Mouse (Mus musculus) ES-CJ7 (cell line): ENCODE measurements around the gene Ywhah.

Experiments
- DNase-seq: peaks from one replicate; pipeline ENCODE4 v3.0.0; 2011; ENCODE audit warnings: low read depth, low spot score

Gene Ywhah

DNA sequence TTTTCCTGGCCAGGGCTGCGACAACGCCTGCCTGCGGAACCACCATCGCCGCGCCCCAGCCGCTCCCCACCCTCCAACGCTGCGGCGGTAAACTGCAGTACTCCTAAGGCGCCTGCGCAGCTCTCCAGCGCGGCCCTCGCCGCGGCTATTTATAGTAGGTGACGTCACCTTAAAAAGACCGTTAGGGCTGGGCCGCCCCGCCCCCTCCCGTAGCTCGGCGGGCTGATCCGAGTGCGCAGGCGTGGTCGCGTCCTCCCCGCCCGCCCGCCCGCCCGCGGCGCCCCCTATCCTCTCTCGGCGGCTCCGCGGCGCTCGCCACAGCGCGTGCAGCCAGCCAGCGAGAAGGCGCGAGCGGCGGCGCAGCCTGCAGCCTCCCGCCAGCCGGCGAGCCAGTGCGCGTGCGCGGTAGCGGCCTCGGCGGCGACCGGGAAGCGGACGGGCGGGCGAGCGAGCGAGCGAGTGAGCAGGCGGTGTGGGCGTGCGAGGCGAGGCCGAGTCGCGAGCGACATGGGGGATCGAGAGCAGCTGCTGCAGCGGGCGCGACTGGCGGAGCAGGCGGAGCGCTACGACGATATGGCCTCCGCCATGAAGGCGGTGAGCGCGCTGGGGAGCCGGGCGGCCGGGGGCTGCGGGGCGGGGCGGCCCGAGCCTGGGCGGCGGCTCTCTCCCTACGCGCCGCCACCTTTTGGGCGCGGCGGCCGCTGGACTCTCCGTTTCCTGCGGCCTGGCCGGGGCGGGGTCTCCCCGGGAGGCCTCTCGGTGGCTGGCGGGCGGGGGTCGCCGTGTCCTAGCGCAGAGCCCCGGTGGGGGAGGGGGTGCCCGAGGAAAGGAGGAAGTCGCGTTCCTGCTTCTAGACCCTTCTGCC is at the start of gene Ywhah:
Gene Ywhah (plus strand): TSS at position 256 of the 865 bp plus-strand sequence.
- peak; percentile 96 for DNase-seq

DNA sequence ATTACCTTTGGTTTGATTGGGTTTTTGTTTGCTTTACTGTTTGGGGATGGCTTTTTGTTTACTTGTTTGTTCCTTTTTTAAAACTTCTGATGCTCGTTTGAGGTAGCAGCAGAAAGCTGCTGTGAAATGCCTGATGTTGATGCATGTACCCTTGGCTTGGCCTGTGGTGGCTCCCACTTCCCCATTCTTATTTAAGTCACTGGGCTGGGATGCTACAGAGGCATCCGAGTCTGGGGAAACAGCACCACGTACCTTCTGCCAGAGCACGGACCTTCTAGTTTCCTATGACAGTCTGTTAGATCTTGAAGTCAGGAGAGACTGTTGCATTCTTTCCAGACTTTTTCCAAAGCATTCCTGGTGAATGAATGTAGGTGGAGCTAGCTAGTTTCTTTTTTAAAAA is 42.1 kb upstream of the Ywhah start:
- DNase-seq = no peak

DNA sequence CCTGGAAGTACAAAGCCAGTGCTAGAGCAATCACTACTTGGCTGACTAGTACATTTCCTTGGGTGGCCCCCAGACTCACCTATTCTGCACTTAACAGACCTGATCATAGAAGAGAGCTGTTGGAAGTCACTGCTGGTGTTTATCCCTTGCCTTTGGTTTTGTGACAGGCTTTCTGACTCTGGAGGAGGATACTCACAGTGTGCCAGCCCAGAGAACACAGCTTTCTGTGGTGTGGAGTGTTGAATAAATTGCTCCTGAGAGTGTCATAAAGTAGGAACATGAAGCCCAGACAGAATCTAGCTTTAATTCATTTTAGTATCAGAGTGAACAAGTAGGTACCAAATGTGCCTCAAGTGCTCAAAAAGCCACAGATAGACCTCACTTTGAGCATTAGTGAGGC is 41.4 kb upstream of the Ywhah start:
- no peak for DNase-seq

DNA sequence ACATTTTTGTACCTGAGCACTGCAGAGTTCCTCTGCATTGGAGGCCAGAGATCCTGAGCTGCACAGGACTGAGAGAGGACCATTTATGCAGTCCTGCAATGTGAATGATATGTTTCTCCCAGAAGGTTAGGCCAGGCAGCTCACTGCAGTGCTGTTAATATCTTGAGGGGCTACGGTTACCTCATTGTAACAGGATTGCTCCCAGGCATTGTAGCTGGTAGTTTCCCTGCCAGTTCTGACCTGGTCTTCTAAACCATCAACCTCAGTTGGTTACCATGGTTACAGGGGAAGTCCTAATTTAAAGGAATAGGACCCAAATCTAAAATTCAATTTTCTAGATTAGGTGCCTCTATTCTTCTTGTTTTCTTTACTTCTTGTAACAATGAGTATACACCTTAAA is 33.2 kb upstream of the Ywhah start:
- DNase-seq = no peak

DNA sequence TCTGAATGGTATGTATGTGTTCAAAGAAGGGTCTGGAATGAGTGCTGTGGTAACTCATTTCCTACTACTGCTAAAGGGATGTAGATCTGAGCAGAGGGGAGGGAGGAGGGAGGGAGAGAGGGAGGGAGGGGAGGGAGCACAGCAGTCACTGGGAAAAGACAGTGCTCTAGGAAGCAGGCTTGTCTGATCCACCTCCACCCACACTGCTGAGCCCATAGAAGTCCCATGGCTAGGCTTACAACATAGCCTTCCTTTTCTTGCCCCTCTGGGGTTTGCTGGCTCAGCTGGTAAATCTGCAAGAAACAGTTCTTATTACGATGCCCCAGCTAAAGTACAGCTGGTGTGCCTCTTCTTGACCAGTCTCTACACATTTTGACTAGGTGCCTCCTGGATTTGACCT is 30.7 kb upstream of the Ywhah start:
- DNase-seq = no peak

DNA sequence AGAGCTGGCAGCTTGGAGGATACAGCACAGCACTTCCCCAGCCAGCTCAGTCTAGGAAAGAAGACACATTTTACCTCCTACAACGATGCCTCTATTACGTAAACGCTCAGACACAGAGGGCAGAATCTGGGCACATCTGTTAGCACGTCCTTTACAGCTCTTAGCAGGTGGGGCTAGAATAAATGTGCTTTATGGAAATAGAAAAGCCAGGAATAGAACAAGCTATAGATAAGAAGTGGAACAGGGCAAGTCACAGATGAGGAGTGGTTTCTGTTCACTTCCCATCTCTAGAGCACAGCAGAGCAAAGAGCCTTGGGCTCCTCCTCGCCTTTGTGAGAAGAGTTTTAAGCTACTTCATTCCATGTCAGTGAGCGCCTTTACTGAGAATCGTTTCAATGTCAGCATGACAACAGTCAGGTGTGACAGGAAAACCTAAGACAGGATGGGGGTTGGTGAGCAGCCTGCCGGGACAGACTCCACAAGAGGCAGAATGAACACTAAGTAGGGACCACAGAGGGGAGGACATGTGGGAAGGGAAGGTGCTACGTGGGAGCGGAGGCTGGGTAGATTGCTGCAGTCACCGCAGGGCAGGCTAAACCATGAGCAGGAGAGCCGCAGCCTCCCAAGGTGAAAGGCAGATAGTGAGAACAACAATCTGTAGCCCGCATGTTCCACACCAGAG is 28.5 kb upstream of the Ywhah start:
- DNase-seq = no peak

DNA sequence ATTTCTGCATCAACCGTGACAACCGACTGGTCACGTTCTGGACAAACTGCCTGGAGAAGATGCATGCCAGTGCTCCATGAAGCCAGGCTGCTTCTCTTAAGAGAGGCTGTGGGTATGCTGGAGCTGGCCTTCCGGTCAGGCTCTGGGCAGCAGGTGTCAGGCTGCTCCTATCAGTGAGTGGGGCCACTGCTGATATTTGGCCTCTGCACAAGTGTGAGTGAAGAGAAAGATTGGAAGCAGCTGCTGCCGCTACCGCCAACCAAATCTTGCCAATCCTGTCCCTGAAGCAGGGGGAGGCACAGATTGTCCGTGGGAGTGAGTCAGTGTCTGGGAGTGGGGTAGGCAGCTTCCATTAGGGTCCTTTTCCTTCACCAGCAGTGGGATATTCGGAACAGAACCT is 27.5 kb upstream of the Ywhah start:
- DNase-seq = no peak

DNA sequence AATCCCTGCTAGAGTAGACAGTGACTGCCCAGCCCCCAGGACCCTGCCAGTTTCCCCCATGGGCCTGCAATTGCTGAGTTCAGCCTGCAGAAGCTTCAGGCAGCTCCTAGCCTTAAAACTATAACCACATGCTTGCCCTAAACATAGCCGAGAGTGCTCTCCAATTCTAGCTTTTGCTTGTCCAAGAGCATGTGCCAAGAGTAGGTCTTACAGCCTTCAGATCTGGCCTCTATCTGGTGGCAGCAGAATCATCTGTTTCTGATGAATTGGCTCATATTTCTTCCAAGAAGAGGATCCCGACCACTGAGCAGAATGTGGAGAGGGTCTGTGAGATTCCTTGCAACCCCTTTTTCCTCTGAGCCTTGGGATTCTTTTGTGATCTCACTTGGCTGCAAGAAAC is 24.1 kb upstream of the Ywhah start:
- DNase-seq = no peak

DNA sequence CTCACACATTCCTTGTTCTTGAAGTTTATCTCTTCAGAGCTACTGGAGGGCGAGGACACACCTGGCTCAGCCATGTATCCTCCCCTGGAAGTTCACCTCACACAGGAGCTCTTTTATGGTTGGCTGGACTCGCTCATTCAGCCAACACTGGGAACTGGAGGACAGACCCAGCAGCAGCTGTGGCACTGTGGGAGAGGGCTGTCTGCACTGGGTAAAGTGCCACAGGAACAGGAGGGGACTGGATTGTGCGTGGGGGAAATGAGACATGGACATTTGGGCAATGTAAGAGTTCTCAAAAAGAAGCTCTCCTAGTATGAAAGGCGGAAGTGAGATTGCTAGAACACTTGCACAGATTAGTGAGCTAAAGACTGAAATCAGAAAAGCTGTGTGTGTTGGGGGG is 22.9 kb upstream of the Ywhah start:
- DNase-seq = no peak

DNA sequence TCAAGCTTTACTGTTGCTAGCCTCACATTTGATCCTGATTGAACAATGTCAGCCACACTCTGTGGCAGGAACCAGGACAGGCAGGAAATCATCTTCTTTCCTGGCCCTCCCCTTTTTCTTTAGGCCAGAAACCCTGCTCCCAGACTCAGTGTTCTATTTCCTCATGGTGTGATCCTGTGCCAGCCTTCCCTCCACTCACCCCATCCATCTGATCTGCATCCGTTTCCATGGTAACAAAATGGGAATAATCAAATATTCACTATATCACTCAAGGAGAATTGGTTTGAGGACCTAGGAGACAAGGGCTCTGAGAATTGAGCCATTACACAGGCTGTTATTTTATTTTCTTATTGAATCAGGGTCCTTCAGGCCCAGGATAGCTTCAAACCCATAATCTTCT is 22.1 kb upstream of the Ywhah start:
- DNase-seq = no peak

DNA sequence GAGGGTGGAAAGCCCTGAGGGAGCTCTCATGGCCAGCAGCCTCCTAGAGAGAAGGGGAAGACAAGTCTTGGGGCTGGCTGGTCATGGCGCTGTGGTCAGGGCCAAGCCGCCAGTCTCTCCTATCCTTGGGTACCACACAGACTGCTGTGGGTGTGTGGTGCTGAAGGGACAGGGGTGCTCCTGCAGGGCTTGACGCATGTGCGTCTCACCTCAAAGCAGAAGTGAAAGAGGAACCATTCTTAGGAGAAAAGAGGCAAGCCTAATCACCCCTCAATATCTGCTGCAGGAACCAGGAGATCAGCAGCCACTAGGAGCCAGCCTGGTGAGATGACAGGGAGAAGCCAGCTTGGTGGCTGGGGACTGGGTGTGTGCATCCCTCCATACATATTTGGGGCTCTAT is 20.9 kb upstream of the Ywhah start:
- no peak for DNase-seq

DNA sequence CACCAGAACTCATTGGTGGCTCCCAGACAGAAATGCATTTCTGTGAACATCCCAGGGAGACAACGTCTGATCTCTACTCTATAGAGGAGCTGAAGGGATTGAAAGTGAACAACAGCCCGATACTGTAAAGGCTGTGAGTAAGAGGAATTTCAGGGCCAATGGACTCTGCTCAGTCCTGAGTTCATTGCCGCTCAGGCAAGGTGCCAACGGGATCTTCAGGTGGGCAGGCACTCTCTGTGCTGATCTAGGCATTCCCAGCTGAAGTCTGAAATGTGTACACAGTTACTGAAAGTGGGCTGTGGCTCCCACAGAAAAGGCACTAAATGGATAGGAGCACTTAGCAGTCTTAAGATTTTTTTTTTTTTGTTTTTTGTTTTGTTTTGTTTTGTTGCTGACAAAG is 19.8 kb upstream of the Ywhah start:
- DNase-seq = no peak

DNA sequence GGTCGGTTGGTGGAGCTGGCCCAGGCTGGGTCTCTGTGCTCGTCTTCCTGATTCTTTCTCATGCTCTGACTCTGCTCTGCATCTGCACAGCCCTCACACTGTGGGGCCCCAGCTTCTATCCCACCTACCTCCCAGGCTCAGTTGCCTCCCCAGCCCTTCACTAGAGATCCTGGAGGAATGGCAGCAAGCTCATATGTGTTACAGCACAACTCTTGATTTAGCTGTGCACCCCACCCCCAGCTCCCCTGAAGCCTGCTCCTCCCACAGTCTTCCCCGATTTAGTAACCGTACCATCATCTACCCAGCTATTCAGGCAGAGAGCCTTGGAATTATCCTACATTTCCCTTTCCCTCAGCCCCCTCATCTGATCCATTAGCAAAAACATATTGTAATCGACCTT is 17.5 kb upstream of the Ywhah start:
- no peak for DNase-seq

DNA sequence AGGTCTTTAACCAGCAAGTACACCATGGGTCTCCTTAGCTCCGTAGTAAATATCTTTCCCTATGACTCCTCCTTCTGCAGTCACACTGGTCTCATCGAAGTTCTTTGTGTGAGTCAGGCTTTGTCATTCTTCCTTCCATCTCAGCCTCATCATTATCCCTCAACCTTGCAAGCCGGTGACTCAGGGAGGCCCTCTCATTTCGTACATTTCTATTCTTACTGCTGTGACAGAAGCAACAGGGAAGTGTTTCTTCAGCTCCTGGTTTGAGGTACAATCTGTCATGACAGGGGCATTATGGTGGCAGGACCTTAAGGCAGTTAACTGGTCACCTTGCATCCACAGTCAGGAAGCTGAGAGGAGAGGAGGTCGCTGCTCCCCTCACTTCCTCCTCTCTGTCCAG is 15.8 kb upstream of the Ywhah start:
- no peak for DNase-seq

DNA sequence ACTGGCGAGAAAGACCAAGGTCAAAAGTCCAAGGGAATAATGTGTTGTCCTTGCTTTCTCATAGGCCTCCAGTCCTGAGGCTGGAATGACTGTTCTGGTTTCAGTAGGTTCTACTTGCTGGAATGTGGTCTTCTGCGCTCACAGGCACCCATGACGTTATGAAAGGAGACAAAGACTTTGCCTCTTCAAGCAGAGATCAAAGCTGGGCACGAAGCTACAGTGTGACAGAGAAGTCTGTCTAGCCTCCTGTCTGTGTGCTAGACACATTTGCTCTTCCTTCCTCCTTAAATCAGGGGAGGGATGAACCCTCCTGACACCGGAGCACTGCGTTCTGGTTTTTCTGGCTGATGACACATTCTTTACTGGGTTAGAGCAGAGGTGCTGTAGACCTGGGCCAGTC is 15.1 kb upstream of the Ywhah start:
- DNase-seq = no peak

DNA sequence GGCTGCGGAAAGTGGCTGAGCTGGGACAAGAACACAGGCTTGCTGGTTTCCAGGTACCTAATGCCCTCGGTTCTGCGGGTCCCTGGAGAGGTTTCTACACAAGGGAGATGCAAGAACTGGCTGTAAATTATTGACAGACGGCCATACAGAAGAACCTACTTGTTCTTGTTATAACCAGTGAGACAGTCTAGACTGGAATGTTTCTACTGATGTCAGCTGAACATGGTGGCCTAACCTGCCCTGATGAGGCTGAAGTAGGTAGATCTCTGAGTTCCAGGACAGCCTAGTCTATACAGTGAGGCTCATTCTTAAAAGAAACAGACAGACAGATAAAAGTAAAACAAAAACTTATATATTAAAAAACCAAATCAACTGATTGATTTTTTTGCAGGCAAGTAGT is 14.5 kb upstream of the Ywhah start:
- DNase-seq = no peak

DNA sequence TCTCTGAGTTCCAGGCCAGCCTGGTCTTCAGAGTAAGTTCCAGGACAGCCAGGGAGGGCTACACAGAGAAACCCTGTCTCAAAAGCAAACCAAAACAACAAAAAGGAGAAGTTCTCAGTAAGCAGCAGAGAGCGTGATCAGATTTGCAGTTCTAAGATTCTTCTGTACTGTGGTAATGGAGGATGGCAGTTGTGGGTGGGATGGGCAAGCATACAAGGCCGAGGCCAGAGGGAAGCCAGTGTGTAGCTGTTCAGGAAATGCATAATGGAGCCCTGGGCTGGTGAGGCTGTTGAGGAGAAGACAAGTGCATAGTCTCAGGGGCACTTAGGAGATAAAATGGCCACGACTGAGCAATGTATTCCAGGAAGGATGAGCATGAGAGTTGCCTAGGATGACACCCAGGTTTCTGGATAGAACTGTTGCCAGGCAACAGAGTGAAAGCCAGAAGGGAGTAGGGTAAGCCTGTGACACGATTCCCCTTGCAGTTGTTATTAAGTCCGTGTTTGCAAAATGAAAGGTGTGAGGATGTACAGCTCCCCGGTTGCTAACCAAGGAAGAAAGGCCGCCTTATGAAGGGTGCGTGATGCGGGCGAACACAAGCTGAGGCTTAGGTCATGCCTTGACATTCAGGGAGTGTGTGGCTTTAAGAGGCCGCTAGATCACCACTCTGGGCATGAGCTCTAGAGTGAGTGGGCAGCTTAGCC is 13.0 kb upstream of the Ywhah start:
- DNase-seq = no peak

DNA sequence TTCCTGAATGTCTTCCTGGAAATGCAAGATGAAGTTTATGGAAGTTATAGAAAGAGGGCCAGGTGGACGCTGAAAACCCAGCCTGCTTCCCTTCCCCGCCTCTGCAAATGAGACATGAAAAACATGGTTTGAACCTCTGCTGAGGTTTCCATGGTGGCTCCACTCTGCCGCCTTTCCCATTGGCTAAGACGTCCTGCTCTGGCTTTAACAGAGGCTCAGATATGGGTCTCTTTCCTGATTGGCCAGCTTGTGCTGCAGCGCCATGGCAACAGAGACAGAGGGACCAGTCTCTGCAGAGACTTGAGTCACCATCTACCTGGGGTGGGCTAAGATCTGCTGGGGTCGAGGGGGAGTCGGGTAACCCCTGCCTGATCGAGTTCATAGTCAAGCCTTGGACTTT is 11.9 kb upstream of the Ywhah start:
- no peak for DNase-seq

DNA sequence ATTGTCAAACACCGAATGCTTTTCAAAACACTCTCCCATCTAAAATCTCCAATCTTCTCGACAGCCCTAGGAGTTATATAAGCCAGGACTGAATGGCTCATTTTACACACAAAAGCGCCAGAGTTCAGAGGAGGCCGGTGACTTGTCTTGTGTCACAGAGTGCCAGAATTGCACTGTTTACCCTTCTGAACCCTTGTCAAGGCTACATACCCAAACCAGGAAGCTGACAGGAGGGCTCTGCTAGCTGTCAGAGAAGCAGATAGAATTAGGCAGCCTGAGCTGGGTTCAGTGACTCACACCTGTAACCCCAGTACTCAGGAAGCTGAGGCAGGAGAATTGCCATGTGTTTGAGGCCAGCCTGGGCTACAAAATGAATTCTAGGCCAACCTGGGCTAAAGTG is 11.2 kb upstream of the Ywhah start:
- DNase-seq = no peak

DNA sequence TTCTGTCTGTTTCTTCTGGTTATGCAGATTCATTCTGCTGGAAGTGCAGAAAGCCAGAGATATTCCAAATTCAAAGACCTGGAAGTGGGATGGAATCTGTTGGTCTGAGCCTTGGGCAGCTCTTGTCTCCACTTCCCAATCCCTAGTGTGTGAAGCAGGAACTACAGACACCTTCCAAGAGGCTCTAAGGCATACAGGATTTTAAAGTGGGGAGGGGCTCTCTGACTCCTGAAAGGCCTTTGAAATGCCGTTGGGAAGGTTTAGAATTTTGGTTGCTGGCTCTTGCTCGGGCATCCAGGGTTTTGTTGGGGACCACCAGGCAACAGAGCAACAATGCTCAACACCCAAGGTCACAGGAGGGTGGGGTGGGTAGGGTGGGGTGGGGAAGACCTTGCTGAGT is 9.3 kb upstream of the Ywhah start:
- peak; percentile 69 for DNase-seq

DNA sequence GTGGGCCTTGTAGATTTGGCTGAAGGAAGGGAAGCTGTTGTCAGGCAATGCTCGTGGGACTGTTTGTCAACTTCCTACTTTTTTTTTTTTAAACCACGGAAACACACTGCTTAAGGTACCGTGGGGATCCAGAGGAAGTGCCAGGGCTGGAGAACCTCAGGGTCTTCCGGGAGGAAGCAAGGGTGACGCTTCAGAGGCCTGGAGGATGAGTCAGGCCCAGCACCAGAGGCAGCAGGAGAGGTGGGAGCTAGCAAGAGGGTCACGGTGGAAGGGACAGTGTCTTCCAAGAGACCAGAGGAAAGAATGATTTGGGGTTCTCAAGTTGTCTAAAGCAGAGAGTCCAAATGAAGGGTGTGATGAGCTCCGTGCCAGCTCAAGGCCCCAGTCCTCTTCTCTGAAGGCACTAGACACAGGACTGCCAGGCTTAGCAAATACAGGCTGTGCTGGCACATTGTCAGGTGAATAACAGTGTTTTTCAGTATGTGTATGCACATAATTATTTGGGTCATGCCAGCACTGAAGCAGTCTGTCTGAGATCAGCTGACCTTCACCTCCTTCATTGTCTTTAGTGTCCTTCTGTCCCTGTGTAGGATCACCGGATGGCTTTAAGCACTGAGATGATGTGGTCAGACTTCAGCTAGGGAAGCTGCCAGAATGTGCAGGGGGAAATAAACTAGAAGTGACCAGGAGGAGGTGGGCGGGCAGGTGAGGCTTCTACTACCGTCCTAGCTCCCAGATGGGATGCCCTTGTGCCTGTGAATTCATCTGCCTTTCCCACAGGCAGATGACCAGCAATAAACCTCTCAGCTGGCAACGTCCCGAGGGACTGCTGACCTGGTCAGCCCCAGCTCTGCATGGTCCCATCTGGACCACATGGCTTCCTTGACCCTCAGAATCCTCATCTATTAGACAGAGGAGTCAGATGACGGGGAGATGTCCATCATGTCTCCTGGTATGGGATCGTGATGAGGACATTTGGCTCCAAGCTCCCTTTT is 8.5 kb upstream of the Ywhah start:
- DNase-seq = no peak
